Mouse (Mus musculus): Measurements from ENCODE around the gene Noc4l. TPM values are rescaled to one million over a fixed set of nuclear protein-coding genes. Genes with fewer than 3 reads are reported as not detected.
A peak's percentile ranks its signal among the peaks of the same experiment; 100 is the strongest.

Gene Noc4l
- polyA plus RNA-seq (2015; fragmentation: Nextera tagmentation; extraction: Ambion mirVana) = 42.7 and 46.1 TPM in 2 replicates

DNA sequence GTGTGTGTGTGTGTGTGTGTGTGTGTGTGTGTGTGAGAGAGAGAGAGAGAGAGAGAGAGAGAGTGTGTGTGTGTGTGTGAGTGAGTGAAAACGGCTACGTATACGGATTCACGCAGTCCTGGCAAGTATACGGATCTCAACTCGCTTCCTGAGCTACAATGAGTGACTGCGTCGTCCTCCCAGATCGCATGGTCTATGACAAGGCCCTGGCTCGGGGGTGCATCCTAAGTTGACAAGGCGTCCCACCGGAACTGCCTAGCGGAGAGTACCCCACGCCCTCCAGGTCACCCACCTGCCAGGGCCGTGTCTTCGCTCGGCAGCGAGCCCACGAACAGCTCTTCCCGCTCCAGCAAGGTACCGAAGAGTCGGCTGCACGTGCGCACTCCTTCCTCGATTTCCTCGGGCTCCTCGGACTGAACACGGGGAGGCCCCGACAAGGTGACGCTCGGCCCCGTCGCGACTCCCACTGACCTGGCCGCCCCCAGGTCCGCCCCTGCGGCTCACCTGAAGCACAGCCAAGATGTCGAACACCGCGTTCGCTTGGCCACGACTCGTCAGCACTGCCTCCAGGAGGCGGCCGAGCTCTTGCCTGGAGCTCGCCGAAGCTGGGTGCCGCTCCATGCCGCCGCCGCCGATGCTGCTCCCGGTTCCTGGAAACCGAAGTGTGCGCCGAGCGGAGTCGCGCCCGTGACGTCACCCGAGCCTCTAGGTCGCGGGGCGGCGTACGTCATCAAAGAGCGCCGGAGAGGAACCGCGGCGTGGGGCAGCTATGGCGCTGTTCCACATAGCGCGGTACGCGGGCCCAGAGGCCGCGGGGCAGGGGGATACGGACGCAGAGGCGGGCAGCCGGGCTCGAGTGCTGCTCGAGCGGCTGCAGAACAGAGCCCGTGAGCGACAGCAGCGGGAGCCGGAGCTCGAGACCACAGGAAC, at the start of gene Noc4l, which contains the start of gene Ddx51:
Gene Noc4l (minus strand): TSS at position 699 of the 930 bp plus-strand sequence.
Gene Ddx51 (plus strand): TSS at position 733 of the 930 bp plus-strand sequence.
- peaks cover 68% of the 10 kb centered on the region for H3K36me3 ChIP-seq
- peak within 1 kb of the TSS; percentile 75 for H3K9ac ChIP-seq
- 1% methylated on average over 91 of the region's 91 CpGs for WGBS
- H3K4me1 ChIP-seq (replicated peaks) = peaks cover 20% of the 10 kb centered on the region
- peak; percentile 87 for ATAC-seq (ENCODE audit: low FRiP score, low read depth)
- H3K9me3 ChIP-seq = no peaks in the 10 kb centered on the region
- no peaks in the 10 kb centered on the region for H3K27me3 ChIP-seq
- H3K4me2 ChIP-seq = peak within 1 kb of the TSS; percentile 96
- peak within 1 kb of the TSS; percentile 97 for H3K4me3 ChIP-seq
- H3K27ac ChIP-seq (replicated peaks) = peak within 1 kb of the TSS; percentile 56; the same call in 1 of the 2 replicates

DNA sequence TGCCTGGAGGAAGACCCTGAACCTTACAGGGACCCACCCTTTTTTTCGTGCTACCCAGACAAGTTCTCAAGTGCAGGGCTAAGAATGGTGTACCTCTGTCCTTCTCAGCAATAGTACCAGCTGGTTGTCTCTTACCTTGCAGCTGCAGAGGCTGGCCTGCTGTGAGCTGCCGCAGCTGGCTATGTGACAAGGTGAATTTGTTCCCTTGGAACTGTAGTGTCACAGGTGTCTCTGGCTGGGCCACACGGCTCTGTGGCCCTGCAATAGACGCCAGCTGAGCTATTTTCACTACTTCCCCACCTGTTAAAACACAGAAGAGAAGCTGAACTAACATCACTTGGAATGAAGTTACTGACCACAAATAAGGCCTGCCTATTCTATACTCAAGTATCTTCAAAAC, 45.4 kb upstream of the Noc4l start:
- Histone ChIP-seq H3K27ac (replicated peaks) (no peak overlapping the region), H3K4me3 (no peak overlapping the region), H3K36me3 (peaks cover 88% of the 10 kb centered on the region), H3K4me1 (replicated peaks) (no peaks in the 10 kb centered on the region), H3K27me3 (no peaks in the 10 kb centered on the region), H3K9me3 (no peaks in the 10 kb centered on the region), H3K9ac (no peak overlapping the region), H3K4me2 (no peak overlapping the region)
- no peak for ATAC-seq (ENCODE audit: low FRiP score, low read depth)
- WGBS = 95% methylated on average over 4 of the region's 4 CpGs

DNA sequence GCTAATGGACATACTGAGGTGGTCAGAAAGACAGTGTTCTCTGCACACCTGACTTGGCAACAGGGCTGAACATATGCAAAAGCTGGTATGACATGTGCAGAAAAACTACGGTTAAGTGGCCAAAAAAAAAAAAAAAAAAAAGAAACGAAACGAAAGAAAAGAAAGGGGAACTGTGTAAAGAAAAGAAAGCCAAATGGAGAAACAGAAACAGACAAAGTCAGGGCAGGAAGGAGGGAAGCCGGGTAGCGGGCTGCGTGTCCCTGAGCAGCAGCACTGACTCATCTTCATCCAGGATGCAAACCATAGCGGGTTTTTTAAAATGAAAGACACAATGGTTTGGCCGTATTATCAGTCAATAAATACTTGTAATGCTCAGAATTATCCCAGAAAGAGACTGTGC, 28.8 kb upstream of the Noc4l start:
- ATAC-seq (ENCODE audit: low FRiP score, low read depth) = no peak
- Histone ChIP-seq H3K4me3 (no peak overlapping the region), H3K27ac (replicated peaks) (no peak overlapping the region), H3K9ac (no peak overlapping the region), H3K36me3 (peaks cover 90% of the 10 kb centered on the region), H3K9me3 (no peaks in the 10 kb centered on the region), H3K4me2 (no peak overlapping the region), H3K27me3 (no peaks in the 10 kb centered on the region), H3K4me1 (replicated peaks) (no peaks in the 10 kb centered on the region)
- WGBS = 94% methylated on average over 8 of the region's 8 CpGs

DNA sequence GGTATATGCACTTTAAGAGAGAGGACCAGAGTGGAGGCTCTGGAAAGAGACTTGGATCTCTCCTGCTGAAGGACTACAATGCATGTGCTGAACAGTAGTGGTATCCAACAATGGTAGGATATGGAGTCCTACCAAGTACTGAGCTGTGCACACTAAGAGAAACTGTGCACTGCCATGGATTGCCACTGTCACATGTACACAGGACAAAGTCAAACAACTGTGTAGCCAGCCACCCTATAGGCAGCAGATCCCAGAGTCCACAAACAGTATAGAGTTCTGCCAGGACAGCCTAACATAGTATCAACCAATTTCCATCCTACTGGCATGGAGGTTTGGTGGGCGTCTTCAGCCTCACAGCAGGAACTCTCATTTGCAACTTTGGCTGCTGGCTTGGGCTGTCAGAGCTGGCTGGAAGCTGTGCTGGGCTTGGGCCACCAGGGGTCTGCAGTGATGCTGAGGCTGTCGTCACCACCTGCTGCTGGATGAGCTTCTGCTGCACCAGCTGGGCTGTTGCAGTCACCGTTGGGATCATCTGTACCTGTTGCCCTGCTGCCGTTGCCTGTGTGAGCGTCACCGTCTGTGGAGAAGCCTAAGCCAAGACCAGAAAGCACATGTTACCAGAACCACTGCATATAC, 12.4 kb upstream of the Noc4l start:
- H3K27ac ChIP-seq (replicated peaks) = no peak overlapping the region
- no peaks in the 10 kb centered on the region for H3K9me3 ChIP-seq
- ATAC-seq (ENCODE audit: low FRiP score, low read depth) = no peak
- H3K4me3 ChIP-seq = no peak overlapping the region
- H3K4me2 ChIP-seq = no peak overlapping the region
- no peak overlapping the region for H3K9ac ChIP-seq
- WGBS = 61% methylated on average over 6 of the region's 6 CpGs
- H3K27me3 ChIP-seq = no peaks in the 10 kb centered on the region
- H3K36me3 ChIP-seq = peaks cover 92% of the 10 kb centered on the region
- no peaks in the 10 kb centered on the region for H3K4me1 ChIP-seq (replicated peaks)

DNA sequence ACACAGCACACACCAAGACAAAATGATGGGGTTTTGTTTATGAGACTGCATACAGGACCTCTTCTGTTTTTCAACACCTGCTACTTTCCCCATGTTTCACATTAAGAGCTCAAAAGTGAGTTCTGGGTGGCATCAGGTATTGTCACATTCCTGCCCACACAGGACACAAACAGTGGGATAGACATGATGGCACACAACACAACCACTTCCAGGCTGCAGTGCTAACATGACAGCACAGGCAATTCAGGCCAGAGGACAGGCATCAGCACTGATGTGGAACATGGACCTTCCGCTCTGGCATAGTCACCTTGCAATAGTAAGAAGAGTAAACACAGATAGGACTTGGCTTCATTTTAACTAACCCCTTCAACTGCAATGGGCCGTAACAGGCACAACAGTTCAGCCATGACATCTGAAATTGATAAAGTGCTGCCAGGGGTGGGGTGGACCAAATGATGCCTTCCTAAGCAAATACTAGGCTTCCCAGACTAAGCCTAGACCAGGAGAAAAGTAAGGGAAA, 11.6 kb upstream of the Noc4l start:
- H3K36me3 ChIP-seq = peaks cover 90% of the 10 kb centered on the region
- no peak overlapping the region for H3K4me3 ChIP-seq
- H3K4me1 ChIP-seq (replicated peaks) = no peaks in the 10 kb centered on the region
- no peak for ATAC-seq (ENCODE audit: low FRiP score, low read depth)
- H3K27me3 ChIP-seq = no peaks in the 10 kb centered on the region
- H3K9me3 ChIP-seq = no peaks in the 10 kb centered on the region
- WGBS = 97% methylated on average over 2 of the region's 2 CpGs
- no peak overlapping the region for H3K4me2 ChIP-seq
- no peak overlapping the region for H3K27ac ChIP-seq (replicated peaks)
- no peak overlapping the region for H3K9ac ChIP-seq

DNA sequence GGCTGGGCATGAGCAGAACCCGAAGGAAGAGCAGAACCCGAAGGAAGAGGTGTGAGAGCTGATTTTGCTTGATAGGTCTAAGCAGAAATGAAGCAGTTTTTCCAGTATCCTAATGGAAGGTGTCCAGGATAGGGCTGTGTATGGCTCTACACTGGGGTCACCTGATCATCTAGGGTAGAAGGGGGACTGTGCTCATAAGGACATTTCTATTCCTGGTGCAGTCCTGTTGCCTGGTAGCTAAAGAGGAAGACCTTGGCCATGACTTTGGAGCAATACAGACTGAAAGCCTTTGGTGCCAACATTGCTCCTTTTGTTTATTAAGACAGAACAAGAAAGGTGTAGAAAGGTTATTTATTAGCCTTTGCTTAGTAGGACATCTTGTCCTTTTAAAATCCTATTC, 10.8 kb upstream of the Noc4l start:
- H3K4me2 ChIP-seq = no peak overlapping the region
- no peak overlapping the region for H3K9ac ChIP-seq
- no peak for ATAC-seq (ENCODE audit: low FRiP score, low read depth)
- WGBS = 90% methylated on average over 2 of the region's 2 CpGs
- no peak overlapping the region for H3K27ac ChIP-seq (replicated peaks)
- H3K4me1 ChIP-seq (replicated peaks) = no peaks in the 10 kb centered on the region
- no peak overlapping the region for H3K4me3 ChIP-seq
- H3K27me3 ChIP-seq = no peaks in the 10 kb centered on the region
- H3K36me3 ChIP-seq = peaks cover 89% of the 10 kb centered on the region
- H3K9me3 ChIP-seq = no peaks in the 10 kb centered on the region

DNA sequence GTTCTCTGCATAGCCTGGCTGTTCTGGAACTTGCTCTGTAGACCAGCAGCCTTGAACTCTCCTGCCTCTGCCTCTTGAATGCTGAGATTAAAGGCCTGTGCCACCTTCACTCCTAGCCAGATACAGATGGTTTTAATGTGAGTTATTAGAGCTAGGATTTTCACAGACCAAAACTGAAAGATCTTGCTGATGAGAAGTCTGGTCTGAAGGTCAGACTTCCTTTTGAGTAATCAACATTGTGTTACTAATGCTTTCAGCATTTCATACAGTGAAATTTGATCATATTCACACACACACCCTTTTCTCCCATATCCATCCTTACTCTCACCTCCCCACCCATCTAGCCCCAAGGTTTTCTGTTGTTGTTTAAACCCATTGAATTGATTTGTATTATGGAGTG, 6.5 kb upstream of the Noc4l start:
- no peaks in the 10 kb centered on the region for H3K9me3 ChIP-seq
- no peak overlapping the region for H3K27ac ChIP-seq (replicated peaks)
- no peaks in the 10 kb centered on the region for H3K27me3 ChIP-seq
- no peak overlapping the region for H3K4me3 ChIP-seq
- ATAC-seq (ENCODE audit: low FRiP score, low read depth) = no peak
- H3K4me2 ChIP-seq = no peak overlapping the region
- H3K9ac ChIP-seq = no peak overlapping the region
- no peaks in the 10 kb centered on the region for H3K4me1 ChIP-seq (replicated peaks)
- H3K36me3 ChIP-seq = peaks cover 87% of the 10 kb centered on the region

DNA sequence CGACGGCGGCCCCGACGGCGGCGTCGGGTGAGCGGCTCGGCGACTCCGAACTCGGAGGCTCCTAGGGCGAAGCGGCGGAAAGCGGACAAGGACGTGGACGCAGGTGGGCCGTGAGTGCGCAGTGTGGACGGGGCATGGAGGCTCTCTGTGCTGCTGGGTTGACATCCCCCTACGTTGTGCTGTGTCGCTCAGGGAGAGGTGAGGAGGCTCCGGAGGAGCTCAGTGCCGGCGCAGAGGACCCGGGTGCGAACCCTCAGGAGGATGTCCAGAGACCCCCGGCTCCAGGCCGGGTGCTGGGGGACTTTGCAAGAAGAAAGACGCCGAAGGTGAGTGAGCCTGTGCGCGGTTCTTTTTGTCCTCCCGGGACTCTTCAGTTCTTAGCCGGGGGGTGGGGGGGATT, 469 bp upstream of the Noc4l start:
- H3K4me2 ChIP-seq = peak overlapping the region; percentile 96
- H3K9ac ChIP-seq = peak overlapping the region; percentile 75
- peak overlapping the region; percentile 97 for H3K4me3 ChIP-seq
- 1% methylated on average over 37 of the region's 37 CpGs for WGBS
- H3K27ac ChIP-seq (replicated peaks) = 0 out of 2 replicates have a peak overlapping the region, but pooled peaks have one; percentile 20
- H3K4me1 ChIP-seq (replicated peaks) = peaks cover 20% of the 10 kb centered on the region
- ATAC-seq (ENCODE audit: low FRiP score, low read depth) = peak; percentile 54; the same call in 1 of the 2 replicates
- peaks cover 69% of the 10 kb centered on the region for H3K36me3 ChIP-seq
- H3K27me3 ChIP-seq = no peaks in the 10 kb centered on the region
- no peaks in the 10 kb centered on the region for H3K9me3 ChIP-seq

DNA sequence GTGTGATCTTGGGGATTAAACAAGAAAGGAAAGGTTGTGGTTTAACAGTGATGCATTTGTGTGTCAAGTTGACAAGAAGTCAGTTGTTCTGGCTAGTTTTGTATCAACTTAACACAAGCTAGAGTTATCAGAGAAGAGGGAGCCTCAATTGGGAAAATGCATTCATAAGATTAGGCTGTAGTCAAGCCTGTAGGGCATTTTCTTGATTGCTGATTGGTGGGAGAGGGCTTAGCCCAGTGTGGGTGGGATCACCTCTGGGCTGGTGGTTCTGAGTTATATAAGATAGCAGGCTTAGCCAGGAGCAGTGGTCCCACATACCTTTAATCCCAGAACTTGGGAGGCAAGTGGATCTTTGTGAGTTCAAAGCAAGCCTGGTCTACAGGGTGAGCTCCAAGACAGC, 6.8 kb downstream of the Noc4l start:
- no peaks in the 10 kb centered on the region for H3K9me3 ChIP-seq
- H3K4me1 ChIP-seq (replicated peaks) = no peaks in the 10 kb centered on the region
- no peak overlapping the region for H3K4me3 ChIP-seq
- H3K27me3 ChIP-seq = no peaks in the 10 kb centered on the region
- ATAC-seq (ENCODE audit: low FRiP score, low read depth) = no peak
- no peak overlapping the region for H3K9ac ChIP-seq
- no peak overlapping the region for H3K4me2 ChIP-seq
- no peak overlapping the region for H3K27ac ChIP-seq (replicated peaks)
- H3K36me3 ChIP-seq = peaks cover 55% of the 10 kb centered on the region

DNA sequence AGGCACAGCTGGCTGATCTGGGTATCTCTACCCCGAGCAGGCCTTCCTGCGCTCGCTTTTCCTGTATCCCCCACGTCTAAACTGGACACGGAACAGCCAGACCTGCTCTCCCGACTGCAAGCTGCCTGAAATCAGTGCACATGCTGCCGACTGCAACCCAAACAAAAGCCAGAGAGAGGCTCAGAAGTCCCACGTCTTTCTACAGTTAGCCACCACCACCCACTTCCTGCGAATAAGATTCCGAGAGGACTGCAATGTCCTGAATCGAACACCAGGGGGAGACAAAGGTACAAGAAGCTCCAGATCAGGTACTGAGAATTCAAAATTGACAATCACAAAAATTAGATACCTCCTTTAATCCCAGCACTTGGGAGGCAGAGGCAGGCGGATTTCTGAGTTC, 13.8 kb downstream of the Noc4l start:
- Histone ChIP-seq H3K27ac (replicated peaks) (no peak overlapping the region), H3K36me3 (no peaks in the 10 kb centered on the region), H3K4me2 (no peak overlapping the region), H3K27me3 (no peaks in the 10 kb centered on the region), H3K4me3 (no peak overlapping the region), H3K9me3 (no peaks in the 10 kb centered on the region), H3K9ac (no peak overlapping the region), H3K4me1 (replicated peaks) (peaks cover 3% of the 10 kb centered on the region; the same call in 1 of the 2 replicates)
- ATAC-seq (ENCODE audit: low FRiP score, low read depth) = 0 out of 2 replicates have a peak, but pooled peaks have one; percentile 28
- WGBS = 25% methylated on average over 12 of the region's 12 CpGs

DNA sequence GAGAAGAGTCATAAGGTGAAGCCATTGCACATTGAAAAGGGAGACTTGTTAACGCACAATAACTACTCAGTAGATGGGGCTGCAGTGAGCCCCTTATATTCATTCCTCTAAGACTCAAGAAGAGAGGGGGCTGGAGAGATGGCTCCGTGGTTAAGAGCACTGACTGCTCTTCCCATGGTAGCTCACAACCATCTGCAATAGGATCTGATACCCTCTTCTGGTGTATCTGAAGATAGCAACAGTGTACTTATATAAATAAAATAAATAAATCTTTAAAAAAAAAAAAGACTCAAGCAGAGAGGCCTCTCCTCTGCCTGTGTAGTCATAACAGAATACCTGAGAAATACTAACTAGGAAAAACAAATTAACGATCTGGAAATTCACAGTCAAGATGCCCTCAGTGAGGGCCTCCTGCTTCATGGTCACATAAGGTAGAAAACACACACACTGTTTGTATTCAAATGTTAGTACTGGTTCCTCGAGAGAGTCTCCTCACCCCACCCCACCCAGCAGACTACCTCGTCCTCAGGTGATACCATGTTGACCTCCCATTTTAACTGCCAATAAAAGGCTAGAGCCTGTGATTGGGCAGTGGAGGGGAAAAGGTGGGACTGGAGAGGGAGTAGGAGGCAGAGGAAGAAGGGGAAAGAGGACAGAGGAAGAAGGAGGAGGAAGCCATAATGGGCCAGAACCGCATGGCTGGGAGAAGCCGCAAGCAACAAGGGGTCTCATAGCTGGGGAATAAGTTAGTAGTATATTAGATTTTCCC, 14.7 kb downstream of the Noc4l start:
- H3K27ac ChIP-seq (replicated peaks) = no peak overlapping the region
- no peaks in the 10 kb centered on the region for H3K36me3 ChIP-seq
- no peak for ATAC-seq (ENCODE audit: low FRiP score, low read depth)
- peaks cover 3% of the 10 kb centered on the region; the same call in 1 of the 2 replicates for H3K4me1 ChIP-seq (replicated peaks)
- H3K4me3 ChIP-seq = no peak overlapping the region
- no peak overlapping the region for H3K9ac ChIP-seq
- no peaks in the 10 kb centered on the region for H3K27me3 ChIP-seq
- H3K9me3 ChIP-seq = no peaks in the 10 kb centered on the region
- H3K4me2 ChIP-seq = no peak overlapping the region
- 81% methylated on average over 7 of the region's 7 CpGs for WGBS

Data from hindbrain, embryonic 15.5 days (tissue).